17 mouse cellular contexts compared by ENCODE assay signal in the genomic region with DNA sequence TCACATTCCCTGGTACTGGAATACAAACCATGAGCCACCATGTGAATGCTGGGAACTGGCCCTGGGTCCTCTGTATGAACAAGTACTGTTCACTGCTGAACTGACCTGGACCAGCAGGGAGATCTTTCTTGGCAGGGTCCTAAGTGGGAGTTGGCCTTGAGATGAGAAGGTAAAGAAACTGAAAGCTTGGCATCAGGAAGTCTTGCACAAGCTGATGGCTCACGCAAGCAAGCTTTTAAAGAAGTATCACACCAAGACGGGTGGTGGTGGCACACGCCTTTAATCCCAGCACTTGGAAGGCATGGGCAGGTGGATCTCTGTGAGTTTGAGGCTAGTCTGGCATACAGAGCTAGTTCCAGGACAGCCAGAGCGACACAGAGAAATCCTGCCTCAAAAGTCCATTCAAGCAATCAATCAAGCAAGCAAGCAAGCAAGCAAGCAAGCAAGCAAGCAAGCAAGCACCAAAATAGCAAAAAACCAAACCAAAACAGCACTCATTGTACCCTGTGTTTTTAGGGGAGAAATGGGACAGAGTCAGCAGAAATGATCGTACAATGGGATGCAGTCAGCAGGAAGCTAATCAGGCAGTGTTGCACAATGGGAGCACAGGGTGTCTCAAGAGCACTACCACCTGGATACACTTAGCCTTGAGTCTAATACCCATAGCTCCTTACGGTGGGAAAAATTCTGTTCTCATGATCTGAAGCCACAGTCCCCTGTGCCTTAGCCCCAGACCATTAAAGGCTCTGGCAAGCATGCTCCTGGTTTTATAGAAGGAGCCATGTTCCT. TPM values are rescaled to one million over a fixed set of nuclear protein-coding genes. Genes with fewer than 3 reads are reported as not detected.
DNase-seq lines count a peak whose midpoint lies in the region; ATAC-seq and TF ChIP-seq lines count a peak whose summit lies in the region.
"Had no signal": no experiment of that assay in that cellular context is flagged by ENCODE, and none has a peak within 500 bp of the region (broad histone marks: within the 10 kb centered on the region; RNA-seq: fewer than 3 reads in every experiment).

No protein-coding gene starts in this region.

- no peak overlapping the region for H3K4me2 ChIP-seq in intestine, embryonic 16.5 days (ENCODE audit: low read depth, low read length)
- H3K4me2 ChIP-seq: embryonic facial prominence, embryonic 12.5 days; hindbrain, embryonic 13.5 days; limb, embryonic 15.5 days had no signal

- H3K9me3 ChIP-seq in intestine, embryonic 16.5 days (ENCODE audit: control insufficient read depth, low read length) = no peaks in the 10 kb centered on the region
- H3K9me3 ChIP-seq in embryonic facial prominence, embryonic 10.5 days = no peaks in the 10 kb centered on the region
- H3K9me3 ChIP-seq: embryonic facial prominence, embryonic 12.5 days; hindbrain, embryonic 13.5 days; limb, embryonic 15.5 days had no signal

- no peaks in the 10 kb centered on the region for H3K36me3 ChIP-seq in intestine, embryonic 16.5 days (ENCODE audit: control insufficient read depth, insufficient read depth, low read length)
- no peaks in the 10 kb centered on the region for H3K36me3 ChIP-seq in embryonic facial prominence, embryonic 10.5 days (replicated peaks)
- H3K36me3 ChIP-seq: embryonic facial prominence, embryonic 12.5 days; hindbrain, embryonic 13.5 days; limb, embryonic 15.5 days had no signal

- no peaks in the 10 kb centered on the region; the same call in 1 of the 2 replicates for H3K4me1 ChIP-seq in intestine, embryonic 16.5 days (ENCODE audit: control insufficient read depth, insufficient read depth, low read length)
- peaks cover 6% of the 10 kb centered on the region; the same call in 1 of the 2 replicates for H3K4me1 ChIP-seq in embryonic facial prominence, embryonic 10.5 days
- H3K4me1 ChIP-seq: embryonic facial prominence, embryonic 12.5 days; hindbrain, embryonic 13.5 days; limb, embryonic 15.5 days had no signal

- DNase-seq in layer of hippocampus, adult 9-11 months = peak; percentile 9
- DNase-seq in layer of hippocampus, adult 2 months (ENCODE audit: low spot score in 2 of 2) = no peak
- peak; percentile 51 for DNase-seq in lung, postnatal 25 days (ENCODE audit: low spot score)
- DNase-seq in gastrocnemius, postnatal 10 days = no peak
- DNase-seq in embryonic facial prominence, embryonic 10.5 days (ENCODE audit: low spot score) = no peak
- DNase-seq in frontal cortex, postnatal 36 days (ENCODE audit: low spot score in 2 of 2) = no peak
- DNase-seq: cerebellum, postnatal 14 days; forebrain, postnatal 0 days; kidney, adult 11 months; thymus, postnatal 4 days had no signal

- no peaks in the 10 kb centered on the region for H3K27me3 ChIP-seq in intestine, embryonic 16.5 days (replicated peaks; ENCODE audit: control insufficient read depth, insufficient read depth, low read length)
- H3K27me3 ChIP-seq in embryonic facial prominence, embryonic 10.5 days (replicated peaks; ENCODE audit: low read depth, poor library complexity, severe bottlenecking) = 0 out of 2 replicates have a peak, but pooled peaks cover 30% of the 10 kb centered on the region
- H3K27me3 ChIP-seq: embryonic facial prominence, embryonic 12.5 days; limb, embryonic 15.5 days had no signal

- H3K4me3 ChIP-seq in layer of hippocampus, adult 2 months = no peak overlapping the region
- no peak overlapping the region for H3K4me3 ChIP-seq in intestine, embryonic 16.5 days (ENCODE audit: low read length)
- H3K4me3 ChIP-seq in embryonic facial prominence, embryonic 10.5 days = no peak overlapping the region
- H3K4me3 ChIP-seq: embryonic facial prominence, embryonic 12.5 days; hindbrain, embryonic 13.5 days; limb, embryonic 15.5 days had no signal

- 78% methylated on average over 6 of the region's 6 CpGs for WGBS in intestine, embryonic 16.5 days
- WGBS in embryonic facial prominence, embryonic 10.5 days = 78% methylated on average over 6 of the region's 6 CpGs

- no peak for TF ChIP-seq CTCF in layer of hippocampus, adult 2 months (conservative IDR thresholded peaks at IDR 0.05)

- no peak overlapping the region for H3K9ac ChIP-seq in intestine, embryonic 16.5 days (ENCODE audit: low read depth, low read length)
- H3K9ac ChIP-seq: embryonic facial prominence, embryonic 12.5 days; forebrain, postnatal 0 days; hindbrain, embryonic 13.5 days; limb, embryonic 15.5 days had no signal

- ATAC-seq in intestine, embryonic 16.5 days = peak; percentile 75
- peak; percentile 22; the same call in 1 of the 2 replicates for ATAC-seq in neutrophil, adult 5-6 weeks (ENCODE audit: extremely low read depth, insufficient number of reproducible peaks, low FRiP score, poor library complexity, severe bottlenecking)
- ATAC-seq: activated CD4-positive, CD25-positive, alpha-beta regulatory T cell, adult 4 months; forebrain, postnatal 0 days; midbrain, embryonic 16.5 days had no signal

- no peak overlapping the region for H3K27ac ChIP-seq in layer of hippocampus, adult 2 months
- no peak overlapping the region for H3K27ac ChIP-seq in intestine, embryonic 16.5 days (ENCODE audit: low read length)
- no peak overlapping the region for H3K27ac ChIP-seq in embryonic facial prominence, embryonic 10.5 days (replicated peaks)
- H3K27ac ChIP-seq: embryonic facial prominence, embryonic 12.5 days; hindbrain, embryonic 13.5 days; limb, embryonic 15.5 days had no signal

RNA-seq across cellular contexts. Expression of a gene that starts 16.4 kb away (rescaled TPM):
- total RNA-seq in layer of hippocampus, adult 2 months (2021) = 1 to 10 TPM in 1 of 2 experiments, not detected in 1; 1.3 TPM
- 100 and 102 TPM in 2 replicates for polyA plus RNA-seq in intestine, embryonic 16.5 days (2015; fragmentation: Nextera tagmentation; extraction: Ambion mirVana)
- 282 and 323 TPM in 2 replicates for total RNA-seq in neutrophil, adult 5-6 weeks (2017)
- under 1 TPM; 0.27 to 0.42 TPM for total RNA-seq in gastrocnemius, postnatal 10 days (2021)
- 0.96 and 1.4 TPM in 2 replicates for polyA plus RNA-seq in embryonic facial prominence, embryonic 10.5 days (2016; fragmentation: Nextera tagmentation; extraction: Ambion mirVana)
- total RNA-seq: forebrain, postnatal 0 days had no signal

RNA-seq across cellular contexts. Expression of a gene that starts 22.2 kb away (rescaled TPM):
- 100 to 1,000 TPM; 245 to 254 TPM for total RNA-seq in layer of hippocampus, adult 2 months (2021)
- 1.9 and 2.1 TPM in 2 replicates for polyA plus RNA-seq in intestine, embryonic 16.5 days (2015; fragmentation: Nextera tagmentation; extraction: Ambion mirVana)
- 0.49 and 1.0 TPM in 2 replicates for total RNA-seq in neutrophil, adult 5-6 weeks (2017)
- 1 to 10 TPM; 1.8 to 2.2 TPM for total RNA-seq in gastrocnemius, postnatal 10 days (2021)
- polyA plus RNA-seq in embryonic facial prominence, embryonic 10.5 days (2016; fragmentation: Nextera tagmentation; extraction: Ambion mirVana) = 6.7 and 7.3 TPM in 2 replicates

RNA-seq across cellular contexts. Expression of a gene that starts 40.4 kb away (rescaled TPM):
- 1 to 10 TPM; 4.2 to 4.7 TPM for total RNA-seq in layer of hippocampus, adult 2 months (2021)
- polyA plus RNA-seq in intestine, embryonic 16.5 days (2015; fragmentation: Nextera tagmentation; extraction: Ambion mirVana) = 6.2 and 7.0 TPM in 2 replicates
- total RNA-seq in neutrophil, adult 5-6 weeks (2017) = 49.8 and 51.6 TPM in 2 replicates
- total RNA-seq in gastrocnemius, postnatal 10 days (2021) = 1 to 10 TPM; 1.3 to 2.0 TPM
- polyA plus RNA-seq in embryonic facial prominence, embryonic 10.5 days (2016; fragmentation: Nextera tagmentation; extraction: Ambion mirVana) = 2.2 and 3.7 TPM in 2 replicates

RNA-seq across cellular contexts. Expression of a gene that starts 42.9 kb away (rescaled TPM):
- total RNA-seq in layer of hippocampus, adult 2 months (2021) = 10 to 100 TPM; 10.9 to 12.1 TPM
- polyA plus RNA-seq in intestine, embryonic 16.5 days (2015; fragmentation: Nextera tagmentation; extraction: Ambion mirVana) = 0.13 and 0.15 TPM in 2 replicates
- total RNA-seq in neutrophil, adult 5-6 weeks (2017) = 0.35 and 0.49 TPM in 2 replicates
- total RNA-seq in gastrocnemius, postnatal 10 days (2021) = 10 to 100 TPM; 72.8 to 79.1 TPM
- polyA plus RNA-seq in embryonic facial prominence, embryonic 10.5 days (2016; fragmentation: Nextera tagmentation; extraction: Ambion mirVana) = 0.48 and 0.79 TPM in 2 replicates
- polyA plus RNA-seq: activated CD4-positive, CD25-positive, alpha-beta regulatory T cell, adult 4 months had no signal

RNA-seq across cellular contexts. Expression of a gene that starts 55.7 kb away (rescaled TPM):
- under 1 TPM; 0.54 to 0.90 TPM for total RNA-seq in layer of hippocampus, adult 2 months (2021)
- 25.7 and 29.1 TPM in 2 replicates for polyA plus RNA-seq in intestine, embryonic 16.5 days (2015; fragmentation: Nextera tagmentation; extraction: Ambion mirVana)
- total RNA-seq in neutrophil, adult 5-6 weeks (2017) = 0.23 and 0.49 TPM in 2 replicates
- total RNA-seq in gastrocnemius, postnatal 10 days (2021) = under 1 TPM; 0.23 to 0.25 TPM
- 9.7 TPM in 2 replicates for polyA plus RNA-seq in embryonic facial prominence, embryonic 10.5 days (2016; fragmentation: Nextera tagmentation; extraction: Ambion mirVana)
- polyA plus RNA-seq: activated CD4-positive, CD25-positive, alpha-beta regulatory T cell, adult 4 months had no signal

Comparison
In these comparisons a context has a peak if more than half of its experiments do, and no peak if none do; other contexts are left out.
1. DNase-seq: peak in layer of hippocampus, adult 9-11 months (single experiment) and lung, postnatal 25 days (single experiment); none in layer of hippocampus, adult 2 months (0 of 2), gastrocnemius, postnatal 10 days (single experiment), embryonic facial prominence, embryonic 10.5 days (single experiment) and frontal cortex, postnatal 36 days (0 of 2).
2. RNA of a gene that starts 16.4 kb away (total RNA-seq): 282 to 323 TPM in neutrophil, adult 5-6 weeks; 1.3 TPM in layer of hippocampus, adult 2 months and 0.27 to 0.42 TPM in gastrocnemius, postnatal 10 days; every median in the first group is over 100 times any median in the second.
3. RNA of a gene that starts 22.2 kb away (total RNA-seq): 245 to 254 TPM in layer of hippocampus, adult 2 months; 1.8 to 2.2 TPM in gastrocnemius, postnatal 10 days and 0.49 to 1.0 TPM in neutrophil, adult 5-6 weeks; every median in the first group is over 10 times any median in the second.